Mouse (Mus musculus): ENCODE results near the gene Wdr18.

Wdr18 gene

GRCm38 (mm10) chr10:79977324-79977723 is 17.4 kb downstream of the Wdr18 start:
- no peak for DNase-seq (ENCODE audit: low spot score)

GRCm38 (mm10) chr10:79978061-79978460 is 18.1 kb downstream of the Wdr18 start:
- DNase-seq (ENCODE audit: low spot score) = no peak

DNA sequence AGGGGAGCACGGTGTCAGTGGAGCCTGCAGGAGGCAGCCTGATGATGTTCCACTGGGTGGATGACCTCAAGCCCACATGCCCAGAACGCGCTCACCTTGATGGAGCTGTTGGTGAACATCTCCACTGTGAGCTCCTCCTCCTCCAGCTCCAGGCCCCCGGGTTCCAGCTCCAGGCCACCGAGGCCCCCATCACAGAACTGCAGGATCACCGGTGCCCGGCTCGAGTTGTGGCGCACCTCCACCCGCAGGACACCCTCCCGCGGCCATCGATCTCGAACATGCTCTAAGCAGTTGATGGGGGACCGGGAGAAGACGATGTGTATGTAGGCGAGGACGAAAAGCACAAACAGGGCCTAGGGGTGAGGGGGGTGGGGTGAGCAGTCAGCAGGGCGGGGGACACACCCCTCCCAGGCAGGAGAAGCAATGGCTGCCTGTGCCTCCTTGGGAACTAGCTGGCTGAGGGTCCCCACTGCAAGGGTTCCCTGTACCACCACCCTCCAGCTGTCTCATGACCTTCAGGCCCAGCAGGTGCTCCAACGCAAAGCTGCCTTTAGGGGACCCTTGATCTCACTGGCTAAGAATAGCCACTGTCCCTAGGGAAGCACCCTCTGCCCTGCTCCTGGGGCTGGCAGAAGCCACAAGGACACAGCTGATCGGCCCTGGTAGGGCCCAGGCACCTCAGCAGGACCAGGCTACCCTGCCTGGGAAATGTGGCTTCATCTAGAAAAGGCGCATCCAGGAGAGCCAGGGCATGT is 19.6 kb downstream of the Wdr18 start:
- DNase-seq (ENCODE audit: low spot score) = no peak

GRCm38 (mm10) chr10:79983205-79983604 is 23.3 kb downstream of the Wdr18 start:
- DNase-seq (ENCODE audit: low spot score) = no peak

DNA sequence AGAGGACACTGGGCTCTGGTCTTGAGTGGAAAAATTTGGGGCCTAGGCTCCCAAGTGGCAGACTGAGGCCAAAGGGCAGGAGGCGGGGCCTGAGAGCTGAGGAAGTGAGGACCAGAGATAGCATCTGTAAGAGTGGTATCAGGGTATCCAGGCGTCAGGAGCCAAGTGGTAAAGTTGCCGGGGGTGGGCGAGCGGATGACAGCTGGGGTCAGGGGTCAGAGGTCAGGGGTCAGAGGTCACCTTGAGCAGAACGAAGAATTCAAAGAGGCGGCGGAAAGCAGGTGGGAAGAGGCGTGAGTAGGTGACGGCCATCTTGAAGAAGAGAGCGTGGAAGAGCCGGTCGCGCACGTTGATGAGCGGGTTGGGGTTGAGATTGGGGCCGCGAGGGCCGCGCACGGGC is 23.7 kb downstream of the Wdr18 start:
- DNase-seq (ENCODE audit: low spot score) = peak; percentile 52

DNA sequence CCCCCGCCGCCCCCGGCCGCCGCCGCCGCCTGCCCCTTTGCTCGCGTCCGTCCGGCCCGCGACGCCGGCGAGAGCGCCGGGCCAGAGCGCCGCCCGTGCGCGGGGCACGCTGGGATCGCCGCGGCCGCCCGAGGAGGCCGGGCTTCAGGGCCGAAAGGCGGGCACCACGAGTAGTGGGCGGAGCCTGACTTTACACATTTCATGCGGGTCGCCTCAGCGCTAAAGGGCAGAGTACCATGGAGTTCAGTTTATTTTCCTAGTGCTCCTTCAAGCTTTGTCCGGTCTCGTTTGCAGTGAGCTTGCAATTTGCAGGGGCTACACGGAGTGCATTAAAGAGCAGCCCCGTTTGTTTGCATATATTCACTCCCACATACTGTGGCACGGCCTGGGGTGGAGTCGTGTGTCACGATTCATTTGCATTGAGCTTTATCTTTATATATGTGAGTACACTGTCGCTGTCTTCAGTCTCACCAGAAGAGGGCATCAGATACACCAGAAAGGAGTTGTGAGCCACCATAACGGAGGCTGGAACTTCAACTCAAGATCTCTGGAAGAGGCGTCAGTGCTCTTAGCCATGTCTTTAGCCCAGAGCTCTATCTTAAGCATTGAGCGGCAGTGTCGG is 24.4 kb downstream of the Wdr18 start, which contains the start of gene Tmem259:
Gene Tmem259 (minus strand): TSS at position 136 of the 622 bp plus-strand sequence.
- DNase-seq (ENCODE audit: low spot score) = peak; percentile 77

DNA sequence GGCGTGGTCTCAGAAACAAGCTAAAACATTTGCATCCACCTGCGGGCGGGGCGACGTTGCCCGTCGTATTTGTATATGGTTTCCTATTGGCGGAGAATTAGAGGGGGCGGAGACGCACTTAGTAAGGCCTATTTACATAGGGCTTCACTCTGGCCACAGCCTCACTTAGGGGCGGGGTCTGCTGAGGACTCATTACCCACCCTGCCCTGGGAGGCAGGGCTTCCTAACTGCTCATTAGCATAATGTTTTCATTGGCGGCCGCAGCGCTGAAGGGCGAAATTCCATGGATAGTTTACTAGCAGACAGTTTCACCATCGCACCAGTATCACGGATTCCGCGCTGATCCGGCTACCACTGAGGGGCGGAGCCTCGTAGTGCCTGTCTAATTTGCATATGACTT is 24.9 kb downstream of the Wdr18 start:
- peak; percentile 97 for DNase-seq (ENCODE audit: low spot score)

DNA sequence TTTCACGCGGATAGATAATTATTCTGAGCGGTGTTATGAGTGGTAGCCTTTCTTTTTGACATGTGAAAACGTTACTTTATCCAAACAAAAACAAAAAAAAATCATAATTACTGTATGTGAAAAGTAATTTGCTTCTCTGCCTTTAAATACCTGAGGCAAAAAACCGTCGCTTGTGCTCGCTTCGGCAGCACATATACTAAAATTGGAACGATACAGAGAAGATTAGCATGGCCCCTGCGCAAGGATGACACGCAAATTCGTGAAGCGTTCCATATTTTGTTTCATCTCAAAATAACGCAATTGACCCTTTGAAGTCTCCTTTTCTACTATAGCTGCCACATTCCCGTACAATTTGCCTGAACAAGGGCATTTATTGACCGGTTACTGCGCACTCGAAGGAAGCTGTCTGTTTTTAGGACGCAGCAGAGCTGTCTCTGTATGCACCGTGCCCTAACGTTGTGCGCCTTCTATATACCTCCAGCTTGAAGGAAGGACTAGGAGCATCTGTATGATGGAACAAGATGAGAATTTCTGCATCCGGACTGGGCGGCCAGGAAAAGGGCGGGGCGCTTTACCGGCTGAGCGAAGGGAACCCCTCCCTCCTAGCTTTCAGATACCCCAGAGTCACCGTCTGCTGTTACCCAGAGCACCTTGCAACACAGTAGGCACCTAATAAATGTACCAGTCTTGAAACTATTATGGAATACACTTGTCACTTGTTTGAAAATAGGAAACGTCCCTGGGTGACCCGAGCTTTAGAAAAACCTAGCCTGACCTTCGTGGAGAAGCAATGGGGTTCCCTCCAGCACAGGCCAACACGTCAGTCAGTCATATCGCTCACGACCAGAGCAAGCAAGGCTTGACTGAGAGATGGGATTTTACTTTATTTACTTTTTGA is 25.6 kb downstream of the Wdr18 start:
- DNase-seq (ENCODE audit: low spot score) = no peak

DNA sequence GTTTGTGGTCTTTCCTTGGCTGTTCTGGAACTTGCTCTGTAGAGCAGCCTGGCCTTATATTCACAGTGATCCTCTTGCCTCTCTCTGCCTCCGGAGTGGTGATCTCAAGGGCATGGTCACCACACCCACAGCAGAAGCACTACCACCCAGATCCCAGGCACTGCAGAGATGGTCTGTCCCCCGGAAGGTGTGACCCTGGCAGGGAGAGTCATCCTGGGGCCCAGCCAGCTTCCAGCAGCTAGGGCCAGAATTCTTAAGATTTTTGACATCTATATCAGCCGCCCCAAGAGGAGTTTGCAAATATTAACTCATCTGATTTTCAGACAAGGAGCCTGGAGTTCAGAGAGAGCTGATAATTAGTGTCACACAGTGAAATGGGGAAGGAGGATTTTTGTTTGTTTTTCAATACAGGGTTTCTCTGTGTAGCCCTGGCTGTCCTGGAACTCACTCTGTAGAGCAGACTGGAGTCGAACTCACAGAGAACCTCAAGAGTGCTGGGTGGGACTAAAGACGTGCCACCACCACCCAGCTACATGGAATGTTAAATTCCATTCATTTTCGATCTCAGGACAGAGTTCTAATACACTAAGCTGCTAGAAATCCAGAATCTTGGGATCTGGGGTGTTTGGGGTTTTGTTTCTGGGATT is 26.4 kb downstream of the Wdr18 start:
- no peak for DNase-seq (ENCODE audit: low spot score)

DNA sequence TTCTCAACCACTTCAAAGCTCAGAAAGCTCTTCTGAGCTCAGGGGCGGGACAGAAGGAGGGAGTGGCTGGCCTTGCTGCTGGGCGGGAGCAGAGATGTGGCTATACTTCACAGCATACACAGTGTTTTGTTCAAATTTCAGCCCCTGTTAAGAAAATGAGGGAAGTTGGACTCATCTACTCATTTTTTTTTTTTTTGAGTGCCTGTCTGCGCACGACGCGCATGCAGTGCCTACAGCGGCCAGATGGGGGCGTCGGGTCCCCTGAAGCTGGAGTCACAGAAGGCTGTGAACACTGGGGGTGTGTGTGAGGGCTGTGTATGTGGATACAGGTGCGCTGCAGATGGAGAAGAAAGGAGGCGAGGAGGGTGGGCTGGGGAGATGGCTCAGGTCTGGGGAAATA is 27.0 kb downstream of the Wdr18 start:
- DNase-seq (ENCODE audit: low spot score) = peak; percentile 49

GRCm38 (mm10) chr10:79987771-79988505 is 28.0 kb downstream of the Wdr18 start:
- no peak for DNase-seq (ENCODE audit: low spot score)

DNA sequence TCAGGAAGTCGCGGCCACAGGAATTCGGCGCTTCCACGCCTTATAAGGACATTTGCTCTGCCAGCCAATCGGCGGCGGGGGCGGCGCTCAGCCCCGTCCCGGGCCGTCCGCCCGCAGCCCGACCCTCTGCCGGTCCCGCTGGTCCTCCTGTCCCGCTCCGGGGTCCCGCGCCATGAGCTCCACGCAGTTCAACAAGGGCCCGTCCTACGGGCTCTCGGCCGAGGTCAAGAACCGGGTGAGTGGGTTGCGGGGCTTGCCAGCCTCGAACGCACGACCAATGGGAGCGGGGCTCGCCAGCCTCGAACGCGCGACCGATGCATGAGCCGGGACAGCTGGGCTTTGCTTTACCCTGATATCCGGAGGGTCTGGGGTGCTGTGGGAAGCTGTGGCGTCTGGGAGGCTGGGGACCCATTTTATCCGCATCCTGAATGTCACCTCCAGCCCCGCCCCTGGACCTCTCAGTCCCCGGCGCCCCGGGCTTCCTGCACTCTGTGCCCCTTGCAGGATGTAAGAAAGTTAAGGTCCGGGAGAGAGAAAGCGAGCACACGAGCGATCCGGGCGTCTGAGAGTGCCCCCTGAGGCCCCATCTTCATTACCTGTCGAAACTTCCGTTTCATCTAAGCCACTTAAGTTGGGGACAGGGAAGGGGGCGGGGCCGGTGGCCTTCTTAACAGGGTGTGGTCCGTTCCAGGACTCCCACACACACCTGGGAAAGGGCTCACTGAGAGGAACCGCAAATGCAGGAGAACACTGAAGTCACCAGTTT is 28.7 kb downstream of the Wdr18 start, which contains the start of gene Cnn2:
Gene Cnn2 (plus strand): TSS at position 79 of the 766 bp plus-strand sequence.
- DNase-seq (ENCODE audit: low spot score) = no peak

- no peak for DNase-seq (ENCODE audit: low spot score)
Measured at GRCm38 (mm10) chr10:79989272-79989786, 29.4 kb downstream of the Wdr18 start.

DNA sequence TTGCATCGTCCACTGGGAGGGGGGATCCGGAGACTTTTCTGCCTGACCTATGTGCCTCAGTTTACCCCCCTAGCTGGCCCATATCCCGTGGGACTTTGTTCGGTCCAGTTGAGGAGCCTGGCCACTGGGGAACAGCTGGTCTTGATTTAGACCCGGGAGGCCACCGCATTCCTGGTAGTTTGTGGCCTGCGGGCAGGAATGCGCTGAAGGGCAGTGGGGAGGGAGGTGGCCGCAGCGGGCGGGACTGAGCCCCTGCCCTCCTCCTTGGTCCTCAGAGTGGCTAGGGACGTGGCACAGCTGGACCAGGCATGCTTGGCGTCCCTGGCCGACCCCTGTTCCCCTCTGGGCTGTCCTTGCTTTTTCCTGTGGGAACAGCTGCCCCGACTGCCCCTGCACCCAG is 29.9 kb downstream of the Wdr18 start:
- no peak for DNase-seq (ENCODE audit: low spot score)

DNA sequence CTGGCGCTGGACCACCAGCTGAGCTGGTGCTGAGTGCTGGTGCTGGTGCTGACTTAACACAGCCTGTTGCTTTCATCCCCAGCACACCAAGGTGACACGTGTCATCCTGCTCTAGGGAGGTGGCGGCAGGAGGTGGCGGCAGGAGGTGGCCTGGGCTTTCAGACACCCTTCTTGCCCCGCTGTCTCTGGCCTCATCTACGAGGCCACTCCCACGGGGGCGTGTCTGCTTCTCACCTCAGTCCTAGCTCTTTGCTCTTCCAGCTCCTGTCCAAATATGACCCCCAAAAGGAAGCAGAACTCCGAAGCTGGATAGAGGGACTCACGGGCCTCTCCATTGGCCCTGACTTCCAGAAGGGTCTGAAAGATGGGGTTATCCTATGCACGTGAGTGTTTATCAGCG is 31.1 kb downstream of the Wdr18 start:
- DNase-seq (ENCODE audit: low spot score) = no peak

DNA sequence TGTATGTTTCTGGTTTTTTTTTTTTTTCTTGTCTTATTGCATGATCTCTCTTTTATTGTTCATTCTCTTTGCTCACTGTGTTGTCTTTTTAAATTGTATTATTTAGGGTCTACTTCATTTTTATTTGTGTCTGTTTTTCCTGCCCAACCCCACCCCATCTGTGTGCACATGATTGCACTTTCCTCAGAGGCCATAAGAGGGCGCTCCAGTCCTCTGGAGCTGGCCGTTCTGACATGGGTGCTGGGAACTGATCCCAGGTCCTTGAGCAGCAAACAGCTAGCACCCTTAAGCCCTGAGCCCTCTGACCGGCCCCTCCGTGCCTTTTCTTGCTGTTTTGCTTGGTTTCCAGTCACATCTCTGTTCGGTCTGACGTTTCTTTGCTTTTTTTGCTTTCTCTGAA is 31.6 kb downstream of the Wdr18 start:
- DNase-seq (ENCODE audit: low spot score) = no peak

GRCm38 (mm10) chr10:79994397-79995115 is 34.6 kb downstream of the Wdr18 start:
- no peak for DNase-seq (ENCODE audit: low spot score)

- no peak for DNase-seq (ENCODE audit: low spot score)
Measured at GRCm38 (mm10) chr10:79995636-79996035, 35.7 kb downstream of the Wdr18 start.

GRCm38 (mm10) chr10:79996272-79997033 is 36.5 kb downstream of the Wdr18 start, which contains the start of gene Abca7:
Gene Abca7, plus strand, starts transcription at chr10:79996494.
- DNase-seq (ENCODE audit: low spot score) = peak; percentile 90

Measured in ovary, adult 18-20 months (tissue).